Mouse (Mus musculus): ENCODE measurements around the gene Slc41a1.

GRCm38 (mm10) chr1:131822292-131822691, 5.0 kb upstream of the Slc41a1 start:
- TF ChIP-seq CTCF (IDR thresholded peaks at IDR 0.05; ENCODE audit: low read depth, low read length) (no peak), POLR2A (IDR thresholded peaks at IDR 0.05; ENCODE audit: extremely low read depth, insufficient read depth, low read length) (no peak)

All from liver, adult 2 months (tissue).